Mouse (Mus musculus) kidney, embryonic 14.5 days (tissue): Measurements from ENCODE around the gene Fam193b. TPM values are rescaled to one million over a fixed set of nuclear protein-coding genes. Genes with fewer than 3 reads are reported as not detected.

Experiments
- ATAC-seq: fragments of 200-750 bp; cut with Nextera tagmentation; 2 replicates; pipeline ENCODE4 v1.8.0; 2017; ENCODE audit warnings: moderate number of reproducible peaks, mild to moderate bottlenecking, moderate TSS enrichment, moderate library complexity; ENCODE audit not compliant: low FRiP score, low TSS enrichment
- H3K27ac ChIP-seq: fragments of 300-500 bp; sonication (generic); 2 replicates; pipeline ENCODE4 v1.5.1; 2014; ENCODE audit warnings: low read depth, mild to moderate bottlenecking, low read length, moderate library complexity, mixed read lengths
- H3K27me3 ChIP-seq: fragments of 300-500 bp; sonication (generic); 2 replicates; pipeline ENCODE4 v1.6.1; 2014; ENCODE audit warnings: mild to moderate bottlenecking, low read length; ENCODE audit not compliant: control insufficient read depth, insufficient read depth
- H3K36me3 ChIP-seq: fragments of 300-500 bp; sonication (generic); 2 replicates; pipeline ENCODE4 v1.6.1; 2014; ENCODE audit warnings: low read length, mixed read lengths; ENCODE audit not compliant: control insufficient read depth, insufficient read depth
- H3K4me1 ChIP-seq: fragments of 300-500 bp; sonication (generic); 2 replicates; pipeline ENCODE4 v1.6.1; 2014; ENCODE audit warnings: low read length, mixed read lengths; ENCODE audit not compliant: control insufficient read depth, insufficient read depth
- H3K4me2 ChIP-seq: fragments of 300-500 bp; sonication (generic); replicated peaks from 2 replicates; pipeline ENCODE4 v1.6.1; 2014; ENCODE audit warnings: low read depth, mild to moderate bottlenecking, low read length
- H3K4me3 ChIP-seq: fragments of 300-500 bp; sonication (generic); 2 replicates; pipeline ENCODE4 v1.5.1; 2014; ENCODE audit warnings: mild to moderate bottlenecking, low read length
- H3K9ac ChIP-seq: fragments of 300-500 bp; sonication (generic); 2 replicates; pipeline ENCODE4 v1.6.1; 2014; ENCODE audit warnings: low read depth, mild to moderate bottlenecking, low read length, moderate library complexity
- H3K9me3 ChIP-seq: fragments of 300-500 bp; sonication (generic); 2 replicates; pipeline ENCODE4 v1.6.1; 2016; ENCODE audit warnings: low read length; ENCODE audit not compliant: control insufficient read depth
- WGBS: fragments of 180-500 bp; shearing (Covaris S2); extraction: QIAGEN DNeasy Blood & Tissue Kit; methylation state at CpG from one replicate; pipeline ENCODE4 v1.1.7; 2014; 5-methylcytosine and 5-hydroxymethylcytosine counted together
- polyA plus RNA-seq: library from polyadenylated mRNA; unstranded; fragments of >200 nt; fragmentation: Nextera tagmentation; extraction: Ambion mirVana; gene quantifications from 2 replicates; pipeline ENCODE4 v1.2.1, GENCODE M21; 2014

The Fam193b gene
- polyA plus RNA-seq, 1 experiment from 2014 or later = 39.3 TPM

DNA sequence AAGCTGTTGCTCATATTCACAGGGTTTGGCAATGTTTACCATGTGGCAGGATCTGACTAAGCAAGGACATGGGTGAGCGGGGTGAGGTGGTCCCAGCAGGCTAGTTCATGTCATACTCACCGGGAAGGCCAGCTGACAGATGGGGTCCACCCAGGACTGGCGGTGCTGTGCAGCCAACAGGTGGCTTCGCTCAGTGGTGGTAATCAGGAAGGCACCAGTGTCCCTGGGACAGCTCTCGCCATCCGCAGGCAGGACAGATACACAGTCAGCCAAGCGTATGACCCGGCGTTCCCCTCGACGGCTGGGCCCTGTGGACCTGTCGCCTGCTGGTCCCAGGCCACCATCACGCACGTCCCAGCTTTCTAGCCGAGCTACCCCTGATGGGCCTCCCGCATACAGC lies 43.7 kb downstream of the Fam193b start:
- Histone ChIP-seq H3K9me3 (no peaks in the 10 kb centered on the region), H3K27ac (no peak overlapping the region), H3K9ac (no peak overlapping the region), H3K4me2 (no peak overlapping the region), H3K27me3 (no peaks in the 10 kb centered on the region), H3K4me1 (peaks cover 6% of the 10 kb centered on the region), H3K4me3 (no peak overlapping the region), H3K36me3 (peaks cover 34% of the 10 kb centered on the region)
- ATAC-seq = no peak
- 83% methylated on average over 16 of the region's 16 CpGs for WGBS

DNA sequence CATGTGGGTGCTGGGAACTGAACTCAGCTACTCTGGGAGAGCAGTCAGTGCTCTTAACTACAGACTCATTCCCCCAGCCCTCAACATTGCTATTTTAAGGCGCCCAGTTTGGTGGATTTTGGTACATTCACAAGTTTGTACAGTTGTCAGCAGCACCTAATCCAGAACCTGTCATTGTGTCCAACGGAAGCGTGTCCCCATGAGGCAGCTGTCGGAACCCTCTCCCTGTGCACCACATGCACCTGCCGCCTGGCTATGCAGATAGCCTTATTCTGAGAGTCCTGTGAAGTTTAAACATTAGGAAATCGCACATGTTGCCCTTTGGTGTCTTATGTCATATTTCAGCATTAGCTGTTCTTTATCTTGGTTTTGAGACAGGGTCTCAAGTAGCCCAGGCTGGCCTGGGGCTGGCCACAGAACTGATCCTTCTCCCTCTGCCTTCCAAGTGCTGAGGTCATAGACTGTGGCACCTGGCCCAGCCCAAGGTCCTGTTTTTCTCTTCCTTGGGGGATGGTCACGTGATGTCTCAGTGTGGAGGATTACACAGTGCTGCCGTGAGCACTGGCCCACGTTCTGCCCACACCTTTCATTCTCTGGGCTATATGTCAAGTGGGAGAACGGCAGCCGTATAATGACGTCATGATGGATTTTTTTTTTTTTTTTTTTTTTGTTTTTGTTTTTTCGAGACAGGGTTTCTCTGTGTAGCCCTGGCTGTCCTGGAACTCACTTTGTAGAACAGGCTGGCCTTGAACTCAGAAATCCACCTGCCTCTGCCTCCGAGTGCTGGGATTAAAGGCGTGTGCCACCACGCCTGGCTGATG lies 45.0 kb downstream of the Fam193b start:
- Histone ChIP-seq H3K4me3 (no peak overlapping the region), H3K27me3 (no peaks in the 10 kb centered on the region), H3K9ac (no peak overlapping the region), H3K4me2 (no peak overlapping the region), H3K27ac (no peak overlapping the region), H3K36me3 (peaks cover 22% of the 10 kb centered on the region), H3K9me3 (no peaks in the 10 kb centered on the region), H3K4me1 (peaks cover 6% of the 10 kb centered on the region)
- WGBS = 83% methylated on average over 16 of the region's 16 CpGs
- ATAC-seq = no peak

DNA sequence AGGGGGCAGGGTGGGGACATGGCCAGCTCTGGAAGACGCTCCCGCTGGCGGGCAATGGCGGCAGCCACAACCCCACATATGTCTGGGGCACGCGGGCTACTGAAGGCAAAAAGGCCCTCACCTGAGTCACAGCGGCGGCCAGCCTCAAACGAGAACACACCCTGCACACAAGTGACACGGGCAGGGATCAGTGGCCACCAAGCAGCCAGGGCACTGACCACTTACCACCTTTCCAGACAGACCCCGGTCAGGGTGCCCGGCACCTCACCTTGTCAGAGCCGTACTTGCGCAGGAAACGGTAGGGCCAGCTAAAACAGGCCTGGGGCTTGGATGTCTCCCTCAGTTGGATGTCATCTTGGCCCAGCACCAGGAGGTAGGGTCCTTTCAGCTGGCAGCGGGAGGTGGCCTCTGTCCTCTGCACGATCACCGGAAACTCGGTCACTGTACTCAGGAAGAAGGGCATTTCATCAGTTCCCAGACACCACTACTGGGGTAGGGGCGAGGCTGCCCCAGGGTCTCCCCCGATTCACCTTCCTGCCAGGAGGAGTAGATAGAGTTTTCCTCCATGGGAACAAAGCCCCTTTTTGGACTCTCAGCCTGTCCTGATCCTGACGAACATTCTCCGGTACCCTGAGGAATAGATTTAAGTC lies 46.8 kb downstream of the Fam193b start:
- ATAC-seq = 0 out of 2 replicates have a peak, but pooled peaks have one; percentile 2
- no peak overlapping the region for H3K4me2 ChIP-seq
- H3K4me3 ChIP-seq = no peak overlapping the region
- peaks cover 6% of the 10 kb centered on the region for H3K4me1 ChIP-seq
- 89% methylated on average over 23 of the region's 23 CpGs for WGBS
- no peak overlapping the region for H3K27ac ChIP-seq
- no peak overlapping the region for H3K9ac ChIP-seq
- H3K9me3 ChIP-seq = no peaks in the 10 kb centered on the region
- no peaks in the 10 kb centered on the region for H3K27me3 ChIP-seq
- H3K36me3 ChIP-seq = peaks cover 4% of the 10 kb centered on the region; the same call in 1 of the 2 replicates

DNA sequence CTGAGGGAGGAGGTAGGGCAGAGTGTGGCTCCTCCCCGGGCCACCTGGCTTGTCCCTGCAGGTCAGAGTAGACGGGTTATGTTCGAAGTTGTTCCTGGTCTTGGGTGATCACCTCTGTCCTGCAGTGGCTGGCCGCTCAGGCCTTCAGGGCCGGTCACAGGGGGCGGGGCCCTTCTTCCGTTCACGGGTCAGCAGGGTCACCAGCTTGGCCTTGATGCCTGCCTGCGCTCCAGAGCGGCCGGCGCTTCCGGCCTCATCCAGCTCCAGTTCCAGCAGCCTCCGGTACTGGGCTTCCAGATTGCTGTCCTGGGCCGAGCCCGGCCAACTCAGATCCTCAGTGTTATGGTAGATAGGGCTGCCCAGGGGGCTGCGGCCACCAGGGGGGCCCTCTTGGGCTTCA lies 47.6 kb downstream of the Fam193b start:
- Histone ChIP-seq H3K4me2 (no peak overlapping the region), H3K27me3 (no peaks in the 10 kb centered on the region), H3K4me3 (no peak overlapping the region), H3K9me3 (no peaks in the 10 kb centered on the region), H3K4me1 (peaks cover 6% of the 10 kb centered on the region), H3K27ac (no peak overlapping the region), H3K9ac (peak overlapping the region; percentile 40), H3K36me3 (0 out of 2 replicates have a peak, but pooled peaks cover 3% of the 10 kb centered on the region)
- 35% methylated on average over 17 of the region's 17 CpGs for WGBS
- peak; percentile 61 for ATAC-seq

DNA sequence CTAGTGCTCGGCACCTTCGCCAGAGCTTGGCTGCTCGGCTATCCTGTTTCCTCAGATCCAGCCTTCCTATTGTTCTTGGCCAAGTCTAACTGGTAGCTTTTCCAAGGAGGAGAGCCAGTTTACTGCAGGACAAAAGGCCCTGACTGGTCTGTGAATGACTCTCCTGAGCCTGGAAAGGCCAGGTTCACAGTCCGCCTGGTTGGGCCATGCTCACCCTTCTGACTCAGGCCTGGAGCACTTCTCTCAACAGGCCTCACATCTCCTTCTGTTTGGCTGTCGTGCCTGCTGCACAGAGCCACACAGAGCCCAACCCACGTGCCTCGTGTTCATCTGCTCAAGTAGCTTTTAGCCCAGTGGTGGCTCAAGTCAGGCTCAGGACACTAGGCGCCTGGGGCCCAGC lies 48.2 kb downstream of the Fam193b start:
- WGBS = 61% methylated on average over 8 of the region's 8 CpGs
- H3K27ac ChIP-seq = no peak overlapping the region
- no peaks in the 10 kb centered on the region for H3K9me3 ChIP-seq

DNA sequence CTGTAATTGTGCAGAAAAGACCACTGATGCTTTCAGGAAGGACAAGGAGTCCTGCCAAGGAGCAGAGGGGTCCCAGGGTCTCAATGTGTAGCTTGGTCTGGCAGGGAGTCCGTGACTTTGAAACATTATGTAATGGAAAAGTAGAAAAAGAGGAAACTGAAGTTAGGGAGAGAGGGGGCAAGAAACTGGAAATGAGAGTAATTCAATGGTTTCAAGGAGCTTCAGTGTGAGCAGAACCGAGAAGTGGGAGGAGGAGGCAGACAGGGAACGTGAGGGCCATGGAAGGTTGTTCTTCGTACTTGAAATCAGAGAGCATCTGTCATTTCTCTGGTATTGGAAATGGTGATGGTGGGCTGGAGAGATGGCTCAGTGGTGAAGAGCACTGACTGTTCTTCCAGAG lies 51.3 kb downstream of the Fam193b start:
- peaks cover 6% of the 10 kb centered on the region for H3K4me1 ChIP-seq
- WGBS = 76% methylated on average over 4 of the region's 4 CpGs
- no peak overlapping the region for H3K27ac ChIP-seq
- no peak for ATAC-seq
- H3K4me2 ChIP-seq = no peak overlapping the region
- H3K36me3 ChIP-seq = 0 out of 2 replicates have a peak, but pooled peaks cover 3% of the 10 kb centered on the region
- no peak overlapping the region for H3K4me3 ChIP-seq
- no peak overlapping the region for H3K9ac ChIP-seq
- H3K27me3 ChIP-seq = no peaks in the 10 kb centered on the region; the same call in 1 of the 2 replicates
- H3K9me3 ChIP-seq = no peaks in the 10 kb centered on the region

More for the DNA sequence above, 48.2 kb downstream of the Fam193b start:
- peaks cover 6% of the 10 kb centered on the region for H3K4me1 ChIP-seq
- H3K4me2 ChIP-seq = no peak overlapping the region
- 0 out of 2 replicates have a peak, but pooled peaks cover 3% of the 10 kb centered on the region for H3K36me3 ChIP-seq
- no peaks in the 10 kb centered on the region for H3K27me3 ChIP-seq
- H3K4me3 ChIP-seq = no peak overlapping the region
- ATAC-seq = 0 out of 2 replicates have a peak, but pooled peaks have one; percentile 10
- no peak overlapping the region for H3K9ac ChIP-seq

DNA sequence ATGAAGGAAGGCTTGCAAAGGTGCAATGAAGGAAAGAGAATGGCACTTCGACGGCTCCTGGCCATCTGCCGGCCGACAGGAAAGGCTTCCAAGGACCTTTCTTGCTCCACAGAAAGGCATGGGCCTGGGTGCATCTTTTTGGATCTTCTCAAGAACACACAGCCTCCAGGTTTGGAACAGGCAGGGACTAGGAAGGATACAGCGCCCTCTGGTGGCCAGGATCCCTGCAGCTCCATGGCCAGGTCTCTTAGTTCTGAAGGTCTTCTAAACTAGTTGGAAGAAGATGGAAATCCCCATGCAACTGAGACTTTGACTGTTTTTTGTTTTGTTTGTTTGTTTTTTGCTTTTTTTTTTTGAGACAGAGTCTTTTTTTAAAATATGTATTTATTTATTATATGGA lies 54.0 kb downstream of the Fam193b start:
- Histone ChIP-seq H3K4me3 (no peak overlapping the region), H3K36me3 (no peaks in the 10 kb centered on the region), H3K27me3 (no peaks in the 10 kb centered on the region; the same call in 1 of the 2 replicates), H3K4me2 (no peak overlapping the region), H3K9ac (no peak overlapping the region), H3K9me3 (no peaks in the 10 kb centered on the region), H3K4me1 (peaks cover 6% of the 10 kb centered on the region), H3K27ac (no peak overlapping the region)
- no peak for ATAC-seq
- 4% methylated on average over 5 of the region's 5 CpGs for WGBS

DNA sequence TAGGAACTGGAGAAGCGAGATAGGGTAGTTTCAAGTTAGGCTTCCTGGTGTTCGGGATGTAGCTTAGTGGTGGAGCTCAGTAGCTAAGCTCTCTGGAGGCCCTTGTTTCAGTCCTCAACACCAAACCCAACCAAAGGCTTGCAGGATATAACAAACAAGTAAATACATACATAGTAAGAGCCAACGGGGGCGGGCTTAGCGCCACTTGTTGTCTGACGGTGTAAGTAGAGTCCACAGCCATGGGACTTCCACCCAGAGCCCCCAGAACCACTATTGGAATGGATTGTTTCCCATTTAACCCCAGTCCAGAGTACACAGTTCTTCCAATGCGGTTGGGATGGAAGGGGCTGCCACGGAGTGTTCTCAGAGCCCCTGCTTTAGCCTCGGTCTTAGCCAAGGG lies 57.1 kb downstream of the Fam193b start:
- Histone ChIP-seq H3K27me3 (no peaks in the 10 kb centered on the region; the same call in 1 of the 2 replicates), H3K36me3 (peaks cover 15% of the 10 kb centered on the region), H3K9me3 (no peaks in the 10 kb centered on the region), H3K4me3 (peak overlapping the region; percentile 58), H3K9ac (no peak overlapping the region), H3K4me2 (peak overlapping the region; percentile 93), H3K27ac (no peak overlapping the region), H3K4me1 (peaks cover 26% of the 10 kb centered on the region)
- 38% methylated on average over 9 of the region's 9 CpGs for whole genome bisulfite sequencing
- no peak for ATAC-seq
